Mouse (Mus musculus) heart, adult 2 months (tissue): ENCODE data around the gene Rps28. TPM values are rescaled to one million over a fixed set of nuclear protein-coding genes. Genes with fewer than 3 reads are reported as not detected.
"Not testable (repeated sequence)": the region's sequence is repeated elsewhere in the genome, so short reads cannot be mapped to it uniquely, and the experiment has no call there.

Experiments
- DNase-seq, 2 experiments: peaks; one replicate each; pipeline ENCODE4 v3.0.0; 2021
- H3K27ac ChIP-seq: fragments of 200-600 bp; 2 replicates; pipeline ENCODE4 v1.8.1; 2022
- H3K27me3 ChIP-seq: fragments of 200-500 bp; 2 replicates; pipeline ENCODE4 v1.6.1; 2012; ENCODE audit warnings: mild to moderate bottlenecking, low read length, inconsistent platforms, mixed read lengths; ENCODE audit not compliant: control insufficient read depth, insufficient read depth
- H3K36me3 ChIP-seq: fragments of 200-500 bp; 2 replicates; pipeline ENCODE4 v1.6.1; 2012; ENCODE audit warnings: low read length, inconsistent platforms; ENCODE audit not compliant: control insufficient read depth, insufficient read depth
- H3K4me1 ChIP-seq: fragments of 200-500 bp; 2 replicates; pipeline ENCODE4 v1.6.1; 2011; ENCODE audit warnings: low read length; ENCODE audit not compliant: control insufficient read depth, insufficient read depth
- H3K4me3 ChIP-seq: fragments of 200-600 bp; 2 replicates; pipeline ENCODE4 v1.8.1; 2022
- H3K79me2 ChIP-seq: fragments of 200-500 bp; replicated peaks from 2 replicates; pipeline ENCODE4 v1.6.1; 2012; ENCODE audit warnings: mild to moderate bottlenecking, inconsistent platforms, low read length, moderate library complexity, mixed read lengths; ENCODE audit not compliant: control insufficient read depth, insufficient read depth
- H3K9ac ChIP-seq: fragments of 200-500 bp; 2 replicates; pipeline ENCODE4 v1.6.1; 2012; ENCODE audit warnings: low read depth, mild to moderate bottlenecking, control low read depth, inconsistent platforms, low read length, mixed read lengths
- CTCF ChIP-seq: fragments of 200-600 bp; IDR thresholded peaks from 2 replicates; pipeline ENCODE4 v1.8.1; 2022; ENCODE audit warnings: antibody characterized with exemption, mild to moderate bottlenecking, moderate library complexity
- EP300 ChIP-seq: fragments of 200-500 bp; IDR thresholded peaks from 2 replicates; pipeline ENCODE4 v1.6.1; 2011; ENCODE audit warnings: low read depth, low read length, control low read depth; ENCODE audit not compliant: insufficient read depth
- POLR2A ChIP-seq: fragments of 200-500 bp; IDR thresholded peaks from 2 replicates; pipeline ENCODE4 v1.6.1; 2011; ENCODE audit warnings: mild to moderate bottlenecking, low read depth, low read length, control low read depth; ENCODE audit not compliant: insufficient read depth
- WGBS: fragments of 180-500 bp; shearing (Covaris S2); methylation state at CpG from one replicate; pipeline ENCODE4 v1.1.7; 2018; 5-methylcytosine and 5-hydroxymethylcytosine counted together
- intact Hi-C: fragments of 180-260 bp; cut with DNase I; formaldehyde crosslinking; loops from one replicate; pipeline ENCODE4 v1.15.1; 2025
- polyA plus RNA-seq: library from polyadenylated mRNA; depleted of rRNA; stranded (reverse); fragments of >200 nt; gene quantifications from 2 replicates; pipeline ENCODE4 v1.2.3, GENCODE M21; 2012
- total RNA-seq, 2 experiments: library from RNA; stranded (reverse); gene quantifications; 2 replicates each; pipeline ENCODE4 v1.2.3; 2021

Gene Rps28
- total and polyA plus RNA-seq, 3 experiments: 480 to 757 (median 683) TPM

DNA sequence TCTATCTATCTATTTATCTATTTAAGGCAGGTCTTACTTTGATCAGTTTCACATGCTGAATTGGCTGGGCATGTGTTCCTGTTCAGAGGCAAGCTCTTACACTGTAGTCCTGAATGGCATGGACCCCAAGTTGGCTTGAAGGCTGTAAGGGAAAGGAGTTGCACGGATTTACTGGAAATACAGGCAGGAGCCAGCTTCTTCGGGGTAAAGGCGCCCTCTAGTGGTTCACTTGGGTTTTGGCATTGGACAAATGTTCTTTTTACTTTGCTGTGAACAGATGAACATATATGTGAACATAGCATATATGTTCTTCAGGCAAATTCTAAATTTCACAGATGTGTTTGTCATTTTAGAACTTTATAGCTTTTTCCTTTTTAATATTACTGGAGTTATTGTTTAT, 2.5 kb upstream of the Rps28 start:
- peak; percentile 66 to 69 for DNase-seq
- 0 out of 2 replicates have a peak, but pooled peaks cover 1% of the 10 kb centered on the region for H3K79me2 ChIP-seq
- TF ChIP-seq CTCF (peak; percentile 94), POLR2A (0 out of 2 replicates have a peak, but pooled peaks have one; percentile 24), EP300 (peak; percentile 80; the same call in 1 of the 2 replicates)
- no peaks in the 10 kb centered on the region for H3K27me3 ChIP-seq
- WGBS: 0% methylated on average over 3 of the region's 3 CpGs
- no peak overlapping the region for H3K9ac ChIP-seq
- peaks cover 19% of the 10 kb centered on the region for H3K4me1 ChIP-seq
- H3K27ac ChIP-seq: no peak overlapping the region
- H3K36me3 ChIP-seq: peaks cover 42% of the 10 kb centered on the region
- no peak overlapping the region for H3K4me3 ChIP-seq
- intact Hi-C loops: no loop called here

DNA sequence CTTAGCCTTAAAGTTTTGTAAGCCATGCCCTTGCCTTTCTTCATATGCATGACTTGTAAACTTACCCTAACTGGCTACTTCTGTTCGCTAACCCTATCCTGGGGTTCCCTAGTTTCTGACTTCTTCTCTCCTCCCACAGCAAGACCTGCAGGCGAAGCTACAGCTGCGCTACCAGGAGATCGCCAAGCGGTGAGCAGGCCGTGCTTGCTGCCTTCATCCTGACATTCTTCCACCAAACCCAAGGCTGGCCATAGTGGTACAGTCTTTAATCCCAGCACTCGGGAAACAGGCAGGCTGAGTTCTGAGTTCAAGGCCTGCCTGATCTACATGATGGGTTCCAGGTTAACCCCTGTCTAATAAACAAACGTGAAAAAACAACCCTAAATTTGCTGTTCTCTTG, 1.1 kb upstream of the Rps28 start:
- intact Hi-C loops: no loop called here
- H3K27ac ChIP-seq: no peak overlapping the region; the same call in 1 of the 2 replicates
- DNase-seq: no peak
- peak overlapping the region; percentile 95; the same call in 1 of the 2 replicates for H3K4me3 ChIP-seq
- TF ChIP-seq EP300 (no peak), CTCF (no peak), POLR2A (no peak)
- H3K9ac ChIP-seq: no peak overlapping the region
- peaks cover 19% of the 10 kb centered on the region for H3K4me1 ChIP-seq
- H3K36me3 ChIP-seq: peaks cover 42% of the 10 kb centered on the region
- H3K79me2 ChIP-seq: 0 out of 2 replicates have a peak, but pooled peaks cover 1% of the 10 kb centered on the region
- WGBS: 76% methylated on average over 8 of the region's 8 CpGs
- H3K27me3 ChIP-seq: no peaks in the 10 kb centered on the region

DNA sequence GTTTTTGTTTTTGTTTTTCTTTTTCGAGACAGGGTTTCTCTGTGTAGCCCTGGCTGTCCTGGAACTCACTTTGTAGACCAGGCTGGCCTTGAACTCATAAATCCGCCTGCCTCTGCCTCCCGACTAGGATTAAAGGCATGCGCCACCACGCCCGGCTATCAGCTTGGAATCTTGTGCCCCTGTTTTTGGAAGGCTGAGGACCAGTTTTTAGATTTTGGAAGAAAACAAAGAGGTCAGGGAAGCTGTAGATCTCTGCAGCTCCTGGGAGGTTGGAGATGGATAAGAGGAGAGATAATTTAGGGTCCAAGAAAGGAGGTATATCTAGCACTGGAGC, 602 bp upstream of the Rps28 start:
- intact Hi-C loops, DNase-seq, H3K79me2 ChIP-seq, H3K27me3 ChIP-seq: not testable (repeated sequence)
- peak overlapping the region; percentile 95 for H3K4me3 ChIP-seq
- H3K9ac ChIP-seq: peak overlapping the region; percentile 78; the same call in 1 of the 2 replicates
- H3K27ac ChIP-seq: peak overlapping the region; percentile 95
- H3K4me1 ChIP-seq: peaks cover 20% of the 10 kb centered on the region
- peaks cover 40% of the 10 kb centered on the region for H3K36me3 ChIP-seq
- 3% methylated on average over 6 of the region's 6 CpGs for WGBS

DNA sequence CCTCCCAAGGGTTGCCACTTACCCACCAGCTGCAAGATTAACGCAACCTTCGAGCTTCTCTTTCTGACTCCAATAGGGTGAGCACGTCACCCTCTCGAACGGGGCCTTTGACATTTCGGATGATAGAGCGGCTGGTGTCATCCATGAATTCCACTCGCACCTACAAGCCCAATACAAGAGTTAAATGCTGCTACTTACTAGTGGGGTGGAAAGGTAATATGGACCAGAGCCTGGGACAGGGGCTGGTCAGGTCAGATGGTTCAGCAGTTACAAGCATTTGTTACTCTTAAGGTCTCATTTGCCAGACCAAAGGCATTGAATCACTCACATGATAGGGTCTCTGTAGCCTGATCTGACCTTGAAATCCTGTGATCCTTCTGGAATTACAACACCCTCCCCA, 1.2 kb downstream of the Rps28 start:
- H3K79me2 ChIP-seq, H3K27me3 ChIP-seq, DNase-seq, intact Hi-C loops, H3K27ac ChIP-seq: not testable (repeated sequence)
- Histone ChIP-seq H3K4me3 (peak overlapping the region; percentile 95), H3K9ac (peak overlapping the region; percentile 21; the same call in 1 of the 2 replicates), H3K4me1 (peaks cover 13% of the 10 kb centered on the region), H3K36me3 (peaks cover 28% of the 10 kb centered on the region)
- WGBS: 60% methylated on average over 8 of the region's 8 CpGs

DNA sequence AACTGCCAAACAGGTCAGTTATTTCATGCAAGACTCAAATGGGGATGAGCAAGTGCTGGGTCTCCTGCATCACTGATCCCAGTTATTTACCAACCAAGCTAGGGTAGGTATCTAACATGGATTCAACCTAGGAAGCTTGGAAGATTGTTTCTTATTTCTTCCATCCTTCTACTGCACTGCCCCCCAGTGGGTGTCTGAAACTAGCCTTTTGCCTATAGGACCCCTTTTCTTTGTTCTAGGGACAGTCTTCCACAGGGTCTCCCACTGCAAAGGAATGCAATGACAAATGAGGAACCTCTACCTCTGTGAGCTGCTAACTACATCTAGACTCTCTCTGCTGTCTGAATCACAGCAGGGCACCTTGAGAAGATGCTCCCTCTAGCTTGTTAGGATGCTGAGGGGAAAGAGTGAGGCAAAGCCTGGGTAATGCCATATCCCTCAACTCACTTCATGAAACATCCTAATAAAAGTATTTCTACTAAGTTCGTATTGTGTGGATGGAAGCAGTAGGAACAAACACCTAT, 1.9 kb downstream of the Rps28 start:
- H3K4me1 ChIP-seq: peaks cover 14% of the 10 kb centered on the region
- peaks cover 27% of the 10 kb centered on the region for H3K36me3 ChIP-seq
- no peaks in the 10 kb centered on the region for H3K27me3 ChIP-seq
- no peak overlapping the region for H3K27ac ChIP-seq
- 0 out of 2 replicates have a peak, but pooled peaks cover 1% of the 10 kb centered on the region for H3K79me2 ChIP-seq
- WGBS: 34% methylated on average over 1 of the region's 1 CpGs
- no peak overlapping the region for H3K4me3 ChIP-seq
- no peak overlapping the region for H3K9ac ChIP-seq
- no peak for DNase-seq
- no peak for TF ChIP-seq POLR2A
- no peak for TF ChIP-seq EP300
- TF ChIP-seq CTCF: peak; percentile 50
- intact Hi-C loops: no loop called here

DNA sequence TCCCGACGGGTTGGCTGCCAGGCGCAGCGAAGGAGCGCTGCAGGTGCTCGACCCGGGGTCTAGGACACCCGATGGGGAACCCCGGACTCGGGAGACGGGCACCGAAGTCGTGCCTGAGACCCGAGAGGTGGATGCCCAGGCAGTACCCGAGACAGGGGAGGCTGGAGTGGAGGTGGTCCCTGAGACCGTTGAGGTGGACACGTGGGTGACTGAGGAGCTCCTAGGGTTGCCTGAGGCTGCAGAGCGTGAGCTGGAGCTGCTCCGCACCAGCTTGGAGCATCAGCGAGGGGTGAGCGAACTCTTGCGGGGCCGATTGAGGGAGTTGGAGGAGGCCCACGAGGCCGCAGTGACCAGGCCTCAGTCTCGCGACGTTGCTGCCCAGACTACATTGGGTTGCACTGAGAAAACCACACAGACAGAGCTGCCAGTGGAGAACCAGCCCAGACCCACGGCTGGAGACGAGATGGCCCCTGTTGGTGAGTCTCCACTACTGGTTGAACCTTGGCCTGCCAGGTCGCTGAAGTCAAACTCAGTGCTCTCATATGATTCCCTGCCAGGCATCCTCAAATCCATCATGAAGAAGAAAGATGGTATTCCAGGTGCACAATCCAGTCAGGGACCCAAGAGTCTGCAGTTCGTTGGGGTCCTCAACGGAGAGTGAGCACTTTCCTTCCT, 6.3 kb downstream of the Rps28 start:
- Histone ChIP-seq H3K4me3 (peak overlapping the region; percentile 83), H3K4me1 (peaks cover 8% of the 10 kb centered on the region), H3K27me3 (no peaks in the 10 kb centered on the region), H3K27ac (peak overlapping the region; percentile 95), H3K9ac (peak overlapping the region; percentile 75), H3K79me2 (no peaks in the 10 kb centered on the region), H3K36me3 (peaks cover 26% of the 10 kb centered on the region)
- TF ChIP-seq CTCF: no peak
- no peak for TF ChIP-seq EP300
- no peak; the same call in 1 of the 2 replicates for TF ChIP-seq POLR2A
- no peak for DNase-seq
- 31% methylated on average over 33 of the region's 33 CpGs for WGBS
- intact Hi-C loops: no loop called here
